Mouse (Mus musculus) MEL (cell line): ENCODE measurements around the gene Ganc. TPM values are rescaled to one million over a fixed set of nuclear protein-coding genes. Genes with fewer than 3 reads are reported as not detected.

Experiments used
- DNase-seq: peaks from one replicate; pipeline ENCODE4 v3.0.0; 2011; ENCODE audit warnings: low read depth, low spot score
- H3K27ac ChIP-seq: 2 replicates; pipeline ENCODE4 v1.5.1; 2012; ENCODE audit warnings: low read depth, mild to moderate bottlenecking, control low read depth, low read length, moderate library complexity; ENCODE audit not compliant: control insufficient read depth
- H3K27me3 ChIP-seq, 2 experiments: fragments of 150-350 bp in 1 of 2; sonication (generic) in 1 of 2; 2 replicates each; pipeline ENCODE4 v1.6.1; 2012; ENCODE audit warnings: low read length in 2 of 2, mild to moderate bottlenecking in 2 of 2, improper control_type of control experiment in 1 of 2, moderate library complexity in 1 of 2; ENCODE audit not compliant: insufficient read depth in 2 of 2, control insufficient read depth in 1 of 2
- H3K36me3 ChIP-seq, 2 experiments: 2 replicates each; pipeline ENCODE4 v1.6.1; 2012 to 2014; ENCODE audit warnings: low read length in 2 of 2, improper control_type of control experiment in 1 of 2, inconsistent platforms in 1 of 2, mild to moderate bottlenecking in 1 of 2; ENCODE audit not compliant: insufficient read depth in 2 of 2, control insufficient read depth in 1 of 2
- H3K4me1 ChIP-seq, 2 experiments: fragments of 150-350 bp in 1 of 2; sonication (generic) in 1 of 2; 2 replicates each; pipeline ENCODE4 v1.6.1; 2012; ENCODE audit warnings: low read length in 2 of 2, improper control_type of control experiment in 1 of 2, mild to moderate bottlenecking in 1 of 2; ENCODE audit not compliant: insufficient read depth in 2 of 2, control insufficient read depth in 1 of 2
- H3K4me3 ChIP-seq, 2 experiments: fragments of 150-350 bp in 1 of 2; sonication (generic) in 1 of 2; 2 replicates each; pipeline ENCODE4 v1.5.1; 2012; ENCODE audit warnings: low read depth in 2 of 2, low read length in 2 of 2, mild to moderate bottlenecking in 2 of 2, moderate library complexity in 2 of 2, control low read depth in 1 of 2, improper control_type of control experiment in 1 of 2; ENCODE audit not compliant: control insufficient read depth in 1 of 2, insufficient read depth in 1 of 2
- H3K79me2 ChIP-seq: 2 replicates; pipeline ENCODE4 v1.6.1; 2012; ENCODE audit warnings: mild to moderate bottlenecking, low read length, moderate library complexity; ENCODE audit not compliant: control insufficient read depth, poor library complexity, insufficient read depth
- H3K9ac ChIP-seq: 2 replicates; pipeline ENCODE4 v1.6.1; 2012; ENCODE audit warnings: low read depth, mild to moderate bottlenecking, control low read depth, low read length, moderate library complexity; ENCODE audit not compliant: control insufficient read depth, poor library complexity, severe bottlenecking
- H3K9me3 ChIP-seq: fragments of 150-350 bp; sonication (generic); replicated peaks from 2 replicates; pipeline ENCODE4 v1.6.1; 2012; ENCODE audit warnings: mild to moderate bottlenecking, low read length, improper control_type of control experiment, moderate library complexity; ENCODE audit not compliant: insufficient read depth
- BHLHE40 ChIP-seq: IDR thresholded peaks from 2 replicates; pipeline ENCODE4 v1.6.1; 2012; ENCODE audit warnings: low read depth, mild to moderate bottlenecking, inconsistent platforms, low read length, improper control_type of control experiment, borderline replicate concordance
- CHD1 ChIP-seq: IDR thresholded peaks from 2 replicates; pipeline ENCODE4 v1.6.1; 2012; ENCODE audit warnings: low read depth, mild to moderate bottlenecking, inconsistent platforms, low read length, improper control_type of control experiment
- CTCF ChIP-seq, 3 experiments: IDR thresholded peaks in 2 of 3; conservative IDR thresholded peaks in 1 of 3; 2 replicates each; pipeline ENCODE4 v1.5.1; 2011 to 2012; ENCODE audit warnings: low read length in 3 of 3, low read depth in 2 of 3, mild to moderate bottlenecking in 2 of 3, improper control_type of control experiment in 1 of 3, inconsistent platforms in 1 of 3, mixed read lengths in 1 of 3, moderate library complexity in 1 of 3; ENCODE audit not compliant: control insufficient read depth in 1 of 3, insufficient read depth in 1 of 3, poor library complexity in 1 of 3, severe bottlenecking in 1 of 3
- ELF1 ChIP-seq: IDR thresholded peaks from 2 replicates; pipeline ENCODE4 v1.6.1; 2014; ENCODE audit warnings: low read depth, mild to moderate bottlenecking, inconsistent platforms, low read length, improper control_type of control experiment, moderate library complexity
- GATA1 ChIP-seq: IDR thresholded peaks from 2 replicates; pipeline ENCODE4 v1.6.1; 2011; ENCODE audit warnings: low read depth, low read length, improper control_type of control experiment
- HCFC1 ChIP-seq: IDR thresholded peaks from 2 replicates; pipeline ENCODE4 v1.6.1; 2012; ENCODE audit warnings: low read depth, mild to moderate bottlenecking, inconsistent platforms, low read length, improper control_type of control experiment, moderate library complexity
- KAT2A ChIP-seq: conservative IDR thresholded peaks from 2 replicates; pipeline ENCODE4 v1.6.1; 2012; ENCODE audit warnings: low read depth, low read length, improper control_type of control experiment, inconsistent platforms
- MAFK ChIP-seq: IDR thresholded peaks from 2 replicates; pipeline ENCODE4 v1.6.1; 2011; ENCODE audit warnings: low read depth, mild to moderate bottlenecking, low read length, improper control_type of control experiment, borderline replicate concordance
- MAX ChIP-seq: IDR thresholded peaks from 2 replicates; pipeline ENCODE4 v1.6.1; 2011; ENCODE audit warnings: low read length, improper control_type of control experiment
- MXI1 ChIP-seq: IDR thresholded peaks from 2 replicates; pipeline ENCODE4 v1.6.1; 2011; ENCODE audit warnings: mild to moderate bottlenecking, low read depth, low read length, improper control_type of control experiment
- MYC ChIP-seq: IDR thresholded peaks from 2 replicates; pipeline ENCODE4 v1.6.1; 2011; ENCODE audit warnings: low read depth, mild to moderate bottlenecking, low read length, improper control_type of control experiment, moderate library complexity
- NELFE ChIP-seq: IDR thresholded peaks from 2 replicates; pipeline ENCODE4 v1.6.1; 2011; ENCODE audit warnings: low read depth, low read length, improper control_type of control experiment
- NRF1 ChIP-seq: IDR thresholded peaks from 2 replicates; pipeline ENCODE4 v1.6.1; 2014; ENCODE audit warnings: low read depth, mild to moderate bottlenecking, inconsistent platforms, low read length, improper control_type of control experiment, moderate library complexity; ENCODE audit not compliant: poor library complexity, insufficient read depth, severe bottlenecking
- POLR2AphosphoS5 ChIP-seq: IDR thresholded peaks from 2 replicates; pipeline ENCODE4 v1.6.1; 2012; ENCODE audit warnings: low read depth, borderline replicate concordance, mild to moderate bottlenecking, inconsistent platforms, low read length, moderate library complexity, mixed read lengths
- RAD21 ChIP-seq: IDR thresholded peaks from 2 replicates; pipeline ENCODE4 v1.6.1; 2011; ENCODE audit warnings: mild to moderate bottlenecking, low read depth, low read length, improper control_type of control experiment
- RCOR1 ChIP-seq: IDR thresholded peaks from 2 replicates; pipeline ENCODE4 v1.6.1; 2012; ENCODE audit warnings: low read depth, mild to moderate bottlenecking, inconsistent platforms, low read length, improper control_type of control experiment
- SMC3 ChIP-seq: IDR thresholded peaks from 2 replicates; pipeline ENCODE4 v1.6.1; 2011; ENCODE audit warnings: low read depth, low read length, improper control_type of control experiment
- TAL1 ChIP-seq: IDR thresholded peaks from 2 replicates; pipeline ENCODE4 v1.6.1; 2012; ENCODE audit warnings: mild to moderate bottlenecking, inconsistent platforms, low read length, moderate library complexity, mixed read lengths
- TCF12 ChIP-seq: IDR thresholded peaks from 2 replicates; pipeline ENCODE4 v1.6.1; 2014; ENCODE audit warnings: low read depth, mild to moderate bottlenecking, inconsistent platforms, low read length, improper control_type of control experiment, moderate library complexity
- ZC3H11A ChIP-seq: IDR thresholded peaks from 2 replicates; pipeline ENCODE4 v1.6.1; 2012; ENCODE audit warnings: low read depth, mild to moderate bottlenecking, inconsistent platforms, low read length, improper control_type of control experiment
- polyA plus RNA-seq, 2 experiments: library from polyadenylated mRNA; stranded (reverse) in 1 of 2; unstranded in 1 of 2; fragments of >175 nt in 1 of 2; fragments of >200 nt in 1 of 2; gene quantifications; 2 replicates each; pipeline versions ENCODE4 v1.2.1 to v1.2.4; 2012; ENCODE audit warnings: low replicate concordance in 2 of 2, low read depth in 1 of 2; ENCODE audit not compliant: insufficient read length in 2 of 2, insufficient read depth in 1 of 2, missing spikeins in 1 of 2
- total RNA-seq: library from RNA; depleted of rRNA; stranded (reverse); fragments of 300-350 nt; gene quantifications from 2 replicates; pipeline ENCODE4 v1.2.3, GENCODE M21; 2012

Gene Ganc
- total and polyA plus RNA-seq, 3 experiments = 3.1 to 4.4 TPM; not detected in 1

GRCm38 (mm10) chr2:120446373-120446772 lies 42.7 kb downstream of the Ganc start (continued):
- TF ChIP-seq MYC (peak; percentile 98), MAFK (peak; percentile 36; the same call in 1 of the 2 replicates)

DNA sequence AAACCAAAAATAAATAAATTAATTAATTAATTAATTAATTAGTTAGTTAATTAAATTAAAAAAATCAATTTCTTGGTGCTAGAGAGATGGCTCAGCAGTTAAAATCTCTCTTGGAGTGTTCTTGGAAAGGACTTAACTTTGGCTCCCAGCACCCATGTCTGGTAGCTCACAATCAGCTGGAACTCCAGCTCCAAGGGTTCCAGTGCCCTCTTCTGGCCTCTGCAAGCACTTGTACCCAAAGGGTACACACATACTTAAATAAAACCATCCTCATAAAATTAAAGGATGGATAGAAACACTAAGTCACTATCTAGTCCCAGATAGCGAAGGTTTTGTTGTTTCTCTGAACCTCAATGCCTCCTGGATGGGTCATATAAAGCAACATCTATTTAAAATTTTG lies 43.6 kb downstream of the Ganc start:
- no peak overlapping the region for H3K9ac ChIP-seq
- H3K27ac ChIP-seq = no peak overlapping the region
- TF ChIP-seq TAL1 (no peak), MXI1 (no peak), NRF1 (no peak), CTCF (IDR thresholded peaks at IDR 0.05 in 2 of 3, conservative IDR thresholded peaks at IDR 0.05 in 1 of 3; ENCODE audit: control insufficient read depth in 1 of 3, insufficient read depth in 1 of 3, low read depth in 2 of 3, low read length in 3 of 3, poor library complexity in 1 of 3, severe bottlenecking in 1 of 3) (peak; percentile 33 to 57 (median 55); a peak in 5 of 6 replicates), ZC3H11A (0 out of 2 replicates have a peak, but pooled peaks have one; percentile 17), NELFE (no peak), RAD21 (peak; percentile 52), SMC3 (peak; percentile 35)
- no peak overlapping the region for H3K4me3 ChIP-seq
- no peaks in the 10 kb centered on the region for H3K9me3 ChIP-seq
- peaks cover 4 to 7% of the 10 kb centered on the region in 2 experiments; a peak in 2 of 4 replicates for H3K4me1 ChIP-seq
- peaks cover 0 to 10% of the 10 kb centered on the region in 2 experiments; a peak in 2 of 4 replicates for H3K36me3 ChIP-seq
- no peaks in the 10 kb centered on the region for H3K27me3 ChIP-seq
- peak; percentile 55 for DNase-seq
- H3K79me2 ChIP-seq = no peaks in the 10 kb centered on the region

DNA sequence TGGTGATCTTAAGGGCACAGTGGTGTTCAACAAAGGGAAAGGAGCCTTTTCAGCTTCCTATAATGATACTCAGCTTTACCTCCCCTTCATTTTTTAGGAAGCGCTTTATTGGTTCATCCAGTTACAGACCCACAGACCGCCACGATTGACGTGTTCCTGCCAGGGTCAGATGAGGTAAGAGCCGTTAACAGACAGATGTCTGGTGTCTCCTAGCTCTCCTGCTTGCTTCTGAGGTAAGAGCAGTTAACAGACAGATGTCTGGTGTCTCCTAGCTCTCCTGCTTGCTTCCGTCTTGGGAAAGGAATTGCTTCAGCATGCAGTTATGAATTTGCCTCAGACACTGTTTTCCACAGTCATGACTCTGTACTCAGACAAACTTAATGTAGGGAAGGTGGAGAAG lies 47.0 kb downstream of the Ganc start:
- Histone ChIP-seq H3K36me3 (peaks cover 0 to 12% of the 10 kb centered on the region in 2 experiments; a peak in 2 of 4 replicates), H3K4me1 (peaks cover 6 to 7% of the 10 kb centered on the region in 2 experiments; a peak in 3 of 4 replicates), H3K4me3 (no peak overlapping the region), H3K79me2 (no peaks in the 10 kb centered on the region), H3K9me3 (no peaks in the 10 kb centered on the region), H3K27ac (no peak overlapping the region), H3K27me3 (no peaks in the 10 kb centered on the region), H3K9ac (no peak overlapping the region)
- TF ChIP-seq ELF1 (no peak), KAT2A (no peak), CHD1 (no peak), SMC3 (no peak), CTCF (IDR thresholded peaks at IDR 0.05 in 2 of 3, conservative IDR thresholded peaks at IDR 0.05 in 1 of 3; ENCODE audit: control insufficient read depth in 1 of 3, insufficient read depth in 1 of 3, low read depth in 2 of 3, low read length in 3 of 3, poor library complexity in 1 of 3, severe bottlenecking in 1 of 3) (no peak), GATA1 (no peak), NELFE (no peak), BHLHE40 (no peak), POLR2AphosphoS5 (no peak), HCFC1 (no peak), RCOR1 (no peak), MAX (no peak), TCF12 (no peak), ZC3H11A (no peak)
- no peak for DNase-seq
